Mouse (Mus musculus) thymus, postnatal 0 days (tissue): Measurements from ENCODE around the gene Clnk. TPM values are rescaled to one million over a fixed set of nuclear protein-coding genes. Genes with fewer than 3 reads are reported as not detected.
"Not testable (repeated sequence)": the region's sequence is repeated elsewhere in the genome, so short reads cannot be mapped to it uniquely, and the experiment has no call there.

Experiments used
- DNase-seq: peaks from one replicate; pipeline ENCODE4 v3.0.0-alpha.2; 2015; ENCODE audit warnings: low spot score
- polyA plus RNA-seq: library from polyadenylated mRNA; unstranded; fragments of >200 nt; fragmentation: Nextera tagmentation; extraction: Ambion mirVana; gene quantifications from 2 replicates; pipeline ENCODE4 v1.2.1, GENCODE M21; 2015

The Clnk gene
- polyA plus RNA-seq: 1.6 and 2.0 TPM in 2 replicates

DNA sequence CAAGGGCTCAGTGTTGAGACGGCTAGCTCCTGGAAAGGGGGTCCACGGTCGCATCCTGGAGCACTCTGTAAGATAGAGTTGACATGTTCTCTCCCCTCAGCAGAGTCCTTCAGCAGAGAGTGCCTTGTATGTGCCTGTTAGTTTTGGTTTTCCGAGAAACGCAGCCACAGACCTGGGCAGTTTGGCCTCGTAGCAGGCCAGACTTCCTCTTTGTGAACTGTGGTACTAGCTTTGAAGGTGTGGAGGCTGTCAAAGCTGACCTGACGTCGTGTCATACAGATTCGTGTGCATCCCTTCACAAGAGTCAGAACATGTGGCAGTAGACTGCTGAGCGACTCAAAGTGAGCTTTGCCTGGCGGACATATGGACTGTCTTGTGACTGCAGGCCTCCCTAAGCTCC lies at the start of gene Clnk:
Clnk (minus strand) TSS at position 191 of the 400 bp plus-strand sequence.
- DNase-seq: no peak

- DNase-seq: no peak
Observed at GRCm38 (mm10) chr5:38905271-38905670, 28.7 kb upstream of the Clnk start.

DNA sequence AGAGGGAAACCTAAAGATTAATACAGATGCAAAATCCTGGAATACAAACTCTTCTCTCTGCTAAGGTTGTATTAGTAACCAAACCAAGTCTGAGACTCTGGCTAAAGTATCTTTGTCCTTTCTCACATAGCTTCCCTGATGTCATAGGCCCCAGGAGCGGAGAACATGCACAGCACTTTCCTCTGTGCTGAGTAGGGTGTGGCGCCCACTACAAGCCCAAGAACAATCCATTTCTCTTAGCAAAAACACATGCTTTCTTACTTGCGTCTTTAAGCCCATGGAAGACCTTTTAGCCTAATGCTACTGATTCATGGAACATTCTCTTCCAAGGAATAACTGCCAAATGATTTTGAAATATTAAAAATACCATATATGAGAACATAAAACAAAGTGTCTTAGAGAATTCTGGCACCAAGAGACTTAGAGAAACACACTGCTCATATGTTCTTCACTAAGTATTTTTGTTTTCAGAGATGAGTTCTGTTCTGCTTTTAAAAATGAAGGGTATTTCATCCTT lies 28.0 kb upstream of the Clnk start:
- no peak for DNase-seq

- DNase-seq: no peak
Observed at GRCm38 (mm10) chr5:38902889-38903288, 26.3 kb upstream of the Clnk start.

GRCm38 (mm10) chr5:38899051-38899450 lies 22.4 kb upstream of the Clnk start:
- DNase-seq: no peak

DNA sequence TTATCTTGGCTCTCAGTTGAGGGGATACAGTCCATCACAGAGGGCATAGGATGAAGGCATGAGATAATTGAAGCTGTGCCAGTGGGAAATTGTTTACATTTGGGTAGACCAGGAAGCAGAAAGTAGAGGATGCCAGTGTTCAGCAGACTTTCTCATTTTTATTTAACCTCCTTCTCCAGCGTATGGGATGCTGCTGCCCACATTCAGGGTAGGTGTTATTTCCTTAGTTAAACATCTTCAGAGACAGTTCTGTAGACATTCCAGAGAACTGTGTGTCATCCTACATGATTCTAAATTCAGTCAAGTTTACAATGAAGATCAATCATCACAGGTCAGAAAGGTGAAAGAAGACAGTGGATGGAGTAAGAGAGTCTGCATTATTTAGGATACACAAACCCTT lies 12.0 kb upstream of the Clnk start:
- DNase-seq: no peak

GRCm38 (mm10) chr5:38886623-38887275 lies 10.1 kb upstream of the Clnk start:
- no peak for DNase-seq

GRCm38 (mm10) chr5:38882635-38883034 lies 6.0 kb upstream of the Clnk start:
- not testable (repeated sequence) for DNase-seq

DNA sequence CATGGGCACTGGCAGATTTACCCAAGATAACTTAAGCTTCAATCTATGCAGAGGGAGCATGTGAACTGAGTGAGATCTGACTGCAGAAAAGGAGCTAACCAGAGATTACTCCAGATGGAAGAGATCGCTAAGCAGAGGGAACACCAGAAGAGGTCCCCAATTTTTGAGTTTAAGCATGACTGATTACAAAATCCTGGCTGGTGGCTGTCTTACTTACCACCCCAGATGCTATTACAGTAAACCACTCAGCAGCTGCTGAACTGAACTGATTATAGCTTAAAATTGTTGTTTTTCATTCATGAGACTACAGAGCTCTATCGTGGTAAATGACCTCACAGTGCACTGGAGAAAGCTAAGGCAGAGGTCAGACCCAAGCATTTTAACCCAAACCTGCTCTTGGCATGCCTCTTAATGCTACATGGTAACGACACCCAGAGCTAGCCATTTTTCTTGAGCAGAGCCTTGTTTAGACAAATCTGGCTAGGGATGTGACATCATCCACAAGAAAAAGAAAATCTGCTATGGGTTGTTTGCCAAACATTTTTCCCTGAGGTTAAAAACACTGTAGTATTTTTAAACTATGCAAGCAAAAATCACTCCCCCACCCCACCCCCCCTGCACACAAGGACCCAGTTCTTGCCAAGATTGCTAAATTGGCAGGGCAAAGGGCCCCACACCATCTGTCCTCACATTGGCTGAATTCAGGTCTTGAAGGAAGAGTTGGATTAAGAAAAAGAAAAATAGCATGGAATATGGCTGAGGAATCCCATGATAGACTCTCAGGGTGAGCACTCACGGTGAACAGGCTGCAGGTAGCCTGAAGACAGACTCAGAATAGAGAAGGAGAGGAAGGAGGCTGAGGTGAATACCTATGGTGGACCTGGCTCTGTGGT lies 5.4 kb upstream of the Clnk start:
- DNase-seq: no peak

DNA sequence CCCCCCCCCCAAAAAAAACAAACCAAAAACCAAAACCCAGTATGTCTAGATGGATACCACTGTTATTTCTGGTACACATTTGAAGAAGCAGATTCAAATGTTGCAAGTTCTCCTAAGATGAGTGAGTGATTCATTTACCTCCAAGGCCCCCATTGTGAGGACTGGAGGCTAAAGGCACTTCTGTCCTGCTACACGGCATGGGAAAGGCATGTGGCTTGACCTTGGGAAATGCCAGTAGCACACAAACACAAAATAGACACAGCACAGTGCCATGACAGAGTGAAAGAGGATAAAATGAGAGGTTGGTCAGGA lies 4.8 kb upstream of the Clnk start:
- DNase-seq: no peak

GRCm38 (mm10) chr5:38879989-38880706 lies 3.5 kb upstream of the Clnk start:
- DNase-seq: no peak

DNA sequence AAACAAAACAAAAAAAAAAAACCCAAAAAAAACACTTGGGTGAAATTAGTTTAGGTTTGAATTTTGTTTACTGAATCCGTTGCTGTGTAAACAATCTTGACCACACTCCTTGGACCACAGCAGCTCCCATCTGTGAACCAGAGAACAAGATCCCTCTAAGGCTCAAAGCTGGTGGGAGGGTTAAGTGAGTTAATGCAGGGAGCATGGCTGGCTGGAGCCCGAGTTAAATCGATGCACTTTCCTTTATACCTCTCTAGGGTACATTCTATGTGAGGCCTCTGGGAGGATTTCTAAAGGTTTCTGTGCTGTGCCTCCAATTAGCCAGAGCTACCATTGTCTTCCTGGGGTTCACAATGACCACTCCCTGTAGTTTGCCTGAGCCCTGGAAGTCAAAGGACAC lies 1.2 kb downstream of the Clnk start:
- DNase-seq: no peak

GRCm38 (mm10) chr5:38874931-38875330 lies 1.7 kb downstream of the Clnk start:
- DNase-seq: no peak

GRCm38 (mm10) chr5:38872906-38873305 lies 3.7 kb downstream of the Clnk start:
- no peak for DNase-seq

DNA sequence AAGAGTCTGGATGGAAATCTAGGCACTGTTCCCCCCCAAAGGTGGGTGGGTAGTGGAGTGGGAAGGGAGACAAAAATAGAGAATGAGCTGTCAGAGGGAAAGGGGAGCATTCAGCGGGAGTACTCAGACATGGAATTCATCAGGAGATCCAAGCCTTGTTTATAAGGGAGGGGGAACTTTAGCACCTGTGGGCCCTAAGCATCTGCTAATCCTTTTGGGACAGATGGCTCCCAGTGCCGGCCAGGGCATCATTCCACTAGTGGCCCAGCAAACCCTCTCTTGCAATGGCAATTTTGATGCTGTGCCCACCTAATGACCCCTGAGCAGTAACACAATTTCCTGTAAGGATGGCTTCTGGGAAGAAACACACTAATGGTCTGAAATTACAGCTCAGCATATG lies 5.0 kb downstream of the Clnk start:
- no peak for DNase-seq

GRCm38 (mm10) chr5:38870485-38870884 lies 6.1 kb downstream of the Clnk start:
- DNase-seq: no peak

- no peak for DNase-seq
Observed at GRCm38 (mm10) chr5:38869976-38870375, 6.6 kb downstream of the Clnk start.

DNA sequence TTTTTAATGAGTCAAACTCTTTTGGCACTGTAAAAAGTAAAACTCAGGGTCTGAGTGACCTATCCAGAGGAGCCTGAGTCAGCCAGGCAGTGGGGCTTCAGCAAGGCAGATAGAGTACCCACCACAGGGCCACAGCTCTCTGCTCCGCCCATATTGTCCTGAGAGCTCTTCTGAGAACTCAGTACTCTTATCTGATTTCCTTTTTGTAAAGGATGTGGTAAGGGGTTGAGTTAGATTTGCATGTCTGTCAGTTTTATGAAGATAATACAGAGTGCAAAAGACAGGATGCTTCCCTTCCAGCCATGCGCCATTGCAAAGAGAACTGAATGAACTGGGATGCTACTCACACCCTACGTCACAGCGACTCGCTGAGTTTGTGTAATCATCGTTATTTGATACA lies 12.0 kb downstream of the Clnk start:
- peak; percentile 37 for DNase-seq

- no peak for DNase-seq
Observed at GRCm38 (mm10) chr5:38863029-38863428, 13.6 kb downstream of the Clnk start.

- no peak for DNase-seq
Observed at GRCm38 (mm10) chr5:38862288-38862985, 14.2 kb downstream of the Clnk start.

DNA sequence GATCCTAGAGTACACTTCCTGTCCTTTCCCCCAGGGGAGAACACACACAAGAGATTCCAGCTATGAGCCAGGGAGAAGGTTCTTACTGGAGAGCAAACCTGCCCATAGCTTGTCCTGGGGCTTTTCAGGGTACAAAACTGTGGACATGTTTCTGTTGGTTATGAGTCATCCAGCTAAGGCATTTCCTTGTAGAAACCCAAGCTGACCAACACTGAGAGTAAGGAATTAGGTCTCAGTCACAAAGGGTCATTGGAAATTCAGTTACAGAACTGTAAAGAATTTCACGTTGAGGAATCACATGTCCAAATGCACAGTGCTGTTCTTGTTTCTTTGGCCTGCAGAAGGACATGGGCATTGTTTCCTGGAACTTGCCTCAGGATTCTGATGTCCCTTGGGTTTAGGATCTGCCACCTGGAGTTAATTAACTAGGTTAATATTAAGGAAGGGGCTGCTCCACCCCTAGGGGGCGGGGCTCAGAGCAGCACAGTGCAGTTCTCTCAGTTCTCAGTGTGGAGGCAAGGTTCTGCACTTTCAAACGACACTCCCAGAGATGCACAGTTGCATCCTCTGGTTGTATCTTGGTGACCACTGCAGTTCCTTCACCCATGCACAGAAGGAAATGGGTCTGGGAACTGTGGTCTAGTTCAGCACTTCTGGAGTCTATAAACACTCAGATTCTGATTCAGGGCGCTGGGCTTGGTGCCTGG lies 18.4 kb downstream of the Clnk start:
- DNase-seq: no peak
